Mouse (Mus musculus) neural tube, embryonic 13.5 days (tissue): ENCODE measurements around the gene Slc6a20a. TPM values are rescaled to one million over a fixed set of nuclear protein-coding genes. Genes with fewer than 3 reads are reported as not detected.
"Not testable (repeated sequence)": the region's sequence is repeated elsewhere in the genome, so short reads cannot be mapped to it uniquely, and the experiment has no call there.

Experiments used
- ATAC-seq: fragments of 200-750 bp; cut with Nextera tagmentation; 2 replicates; pipeline ENCODE4 v1.8.0; 2017; ENCODE audit warnings: low read depth, mild to moderate bottlenecking, moderate TSS enrichment, moderate library complexity
- H3K27ac ChIP-seq: fragments of 300-500 bp; sonication (generic); replicated peaks from 2 replicates; pipeline ENCODE4 v1.5.1; 2015; ENCODE audit warnings: moderate library complexity, mild to moderate bottlenecking, inconsistent platforms
- H3K27me3 ChIP-seq: fragments of 300-500 bp; sonication (generic); 2 replicates; pipeline ENCODE4 v1.6.1; 2015; ENCODE audit warnings: mild to moderate bottlenecking, inconsistent platforms
- H3K36me3 ChIP-seq: fragments of 300-500 bp; sonication (generic); 2 replicates; pipeline ENCODE4 v1.6.1; 2015; ENCODE audit warnings: mild to moderate bottlenecking, inconsistent platforms
- H3K4me1 ChIP-seq: fragments of 300-500 bp; sonication (generic); replicated peaks from 2 replicates; pipeline ENCODE4 v1.6.1; 2015; ENCODE audit warnings: inconsistent platforms
- H3K4me2 ChIP-seq: fragments of 300-500 bp; sonication (generic); 2 replicates; pipeline ENCODE4 v1.6.1; 2015; ENCODE audit warnings: inconsistent platforms, mild to moderate bottlenecking, moderate library complexity
- H3K4me3 ChIP-seq: fragments of 300-500 bp; sonication (generic); 2 replicates; pipeline ENCODE4 v1.5.1; 2015; ENCODE audit warnings: mild to moderate bottlenecking, inconsistent platforms
- H3K9ac ChIP-seq: fragments of 300-500 bp; sonication (generic); 2 replicates; pipeline ENCODE4 v1.6.1; 2015; ENCODE audit warnings: moderate library complexity, mild to moderate bottlenecking, inconsistent platforms
- H3K9me3 ChIP-seq: fragments of 300-500 bp; sonication (generic); 2 replicates; pipeline ENCODE4 v1.6.1; 2016; ENCODE audit warnings: inconsistent platforms
- WGBS: fragments of 180-500 bp; shearing (Covaris S2); methylation state at CpG from one replicate; pipeline ENCODE4 v1.1.7; 2015; 5-methylcytosine and 5-hydroxymethylcytosine counted together
- polyA plus RNA-seq: library from polyadenylated mRNA; unstranded; fragments of >200 nt; fragmentation: Nextera tagmentation; extraction: Ambion mirVana; gene quantifications from 2 replicates; pipeline ENCODE4 v1.2.1, GENCODE M21; 2015

The Slc6a20a gene
- polyA plus RNA-seq, 1 experiment from 2014 or later: 2.4 TPM

GRCm38 (mm10) chr9:123679198-123679597, 513 bp upstream of the Slc6a20a start:
- Histone ChIP-seq H3K27me3 (peaks cover 77% of the 10 kb centered on the region), H3K9ac (no peak overlapping the region), H3K9me3 (no peaks in the 10 kb centered on the region), H3K36me3 (no peaks in the 10 kb centered on the region), H3K4me1 (peaks cover 15% of the 10 kb centered on the region), H3K4me2 (peak overlapping the region; percentile 62), H3K27ac (no peak overlapping the region), H3K4me3 (peak overlapping the region; percentile 41; the same call in 1 of the 2 replicates)
- WGBS: 19% methylated on average over 2 of the region's 2 CpGs
- ATAC-seq: no peak

GRCm38 (mm10) chr9:123665645-123666044, 13.0 kb downstream of the Slc6a20a start:
- Histone ChIP-seq H3K27me3 (no peaks in the 10 kb centered on the region), H3K36me3 (no peaks in the 10 kb centered on the region), H3K4me2 (no peak overlapping the region), H3K27ac (no peak overlapping the region), H3K4me3 (no peak overlapping the region), H3K9ac (no peak overlapping the region), H3K9me3 (no peaks in the 10 kb centered on the region), H3K4me1 (no peaks in the 10 kb centered on the region)
- ATAC-seq: no peak
- 59% methylated on average over 5 of the region's 5 CpGs for WGBS

GRCm38 (mm10) chr9:123659986-123660676, 18.6 kb downstream of the Slc6a20a start:
- not testable (repeated sequence) for H3K9me3 ChIP-seq, H3K27me3 ChIP-seq, H3K4me1 ChIP-seq, H3K36me3 ChIP-seq, ATAC-seq, H3K4me2 ChIP-seq, H3K27ac ChIP-seq, H3K9ac ChIP-seq, H3K4me3 ChIP-seq
- WGBS: 88% methylated on average over 18 of the region's 18 CpGs

- Histone ChIP-seq H3K4me1 (no peaks in the 10 kb centered on the region), H3K4me3 (no peak overlapping the region), H3K4me2 (no peak overlapping the region), H3K27me3 (no peaks in the 10 kb centered on the region), H3K36me3 (no peaks in the 10 kb centered on the region), H3K27ac (no peak overlapping the region), H3K9me3 (no peaks in the 10 kb centered on the region), H3K9ac (no peak overlapping the region)
- no peak for ATAC-seq
Measured at GRCm38 (mm10) chr9:123658981-123659380, 19.7 kb downstream of the Slc6a20a start.

- no peak for ATAC-seq
- Histone ChIP-seq H3K36me3 (no peaks in the 10 kb centered on the region), H3K9ac (no peak overlapping the region), H3K4me2 (no peak overlapping the region), H3K4me1 (no peaks in the 10 kb centered on the region), H3K4me3 (no peak overlapping the region), H3K9me3 (no peaks in the 10 kb centered on the region), H3K27me3 (no peaks in the 10 kb centered on the region), H3K27ac (no peak overlapping the region)
- WGBS: 80% methylated on average over 3 of the region's 3 CpGs
Measured at GRCm38 (mm10) chr9:123657457-123657856, 21.2 kb downstream of the Slc6a20a start.

- Histone ChIP-seq H3K36me3 (no peaks in the 10 kb centered on the region), H3K9me3 (no peaks in the 10 kb centered on the region), H3K4me2 (no peak overlapping the region), H3K4me3 (no peak overlapping the region), H3K27ac (no peak overlapping the region), H3K27me3 (no peaks in the 10 kb centered on the region), H3K4me1 (no peaks in the 10 kb centered on the region), H3K9ac (no peak overlapping the region)
- 59% methylated on average over 4 of the region's 4 CpGs for WGBS
- ATAC-seq: no peak
Measured at GRCm38 (mm10) chr9:123651369-123651768, 27.3 kb downstream of the Slc6a20a start.

GRCm38 (mm10) chr9:123649785-123650511, 28.7 kb downstream of the Slc6a20a start:
- Histone ChIP-seq H3K27me3 (no peaks in the 10 kb centered on the region), H3K4me1 (no peaks in the 10 kb centered on the region), H3K4me2 (no peak overlapping the region), H3K36me3 (no peaks in the 10 kb centered on the region), H3K9ac (no peak overlapping the region), H3K9me3 (no peaks in the 10 kb centered on the region), H3K4me3 (no peak overlapping the region), H3K27ac (no peak overlapping the region)
- 95% methylated on average over 2 of the region's 2 CpGs for WGBS
- ATAC-seq: no peak

- no peaks in the 10 kb centered on the region for H3K9me3 ChIP-seq
- no peak overlapping the region for H3K9ac ChIP-seq
- 75% methylated on average over 1 of the region's 1 CpGs for WGBS
- no peak overlapping the region for H3K27ac ChIP-seq
- no peaks in the 10 kb centered on the region for H3K36me3 ChIP-seq
- H3K4me1 ChIP-seq: no peaks in the 10 kb centered on the region
- no peak overlapping the region for H3K4me2 ChIP-seq
- no peak overlapping the region for H3K4me3 ChIP-seq
- no peaks in the 10 kb centered on the region for H3K27me3 ChIP-seq
- ATAC-seq: no peak
Measured at GRCm38 (mm10) chr9:123640106-123640505, 38.6 kb downstream of the Slc6a20a start.

GRCm38 (mm10) chr9:123638668-123639089, 40.0 kb downstream of the Slc6a20a start:
- 0 out of 2 replicates have a peak, but pooled peaks have one; percentile 40 for ATAC-seq

GRCm38 (mm10) chr9:123638231-123638630, 40.5 kb downstream of the Slc6a20a start:
- no peak for ATAC-seq
- Histone ChIP-seq H3K9ac (no peak overlapping the region), H3K36me3 (no peaks in the 10 kb centered on the region), H3K4me1 (no peaks in the 10 kb centered on the region), H3K27me3 (no peaks in the 10 kb centered on the region), H3K27ac (no peak overlapping the region), H3K4me2 (no peak overlapping the region), H3K9me3 (no peaks in the 10 kb centered on the region), H3K4me3 (no peak overlapping the region)

More at GRCm38 (mm10) chr9:123638668-123639089, 40.0 kb downstream of the Slc6a20a start:
- H3K36me3 ChIP-seq: no peaks in the 10 kb centered on the region
- no peak overlapping the region for H3K4me2 ChIP-seq
- no peaks in the 10 kb centered on the region for H3K4me1 ChIP-seq
- H3K27ac ChIP-seq: no peak overlapping the region
- H3K27me3 ChIP-seq: no peaks in the 10 kb centered on the region
- H3K9me3 ChIP-seq: no peaks in the 10 kb centered on the region
- H3K4me3 ChIP-seq: no peak overlapping the region
- 74% methylated on average over 1 of the region's 1 CpGs for WGBS
- no peak overlapping the region for H3K9ac ChIP-seq

GRCm38 (mm10) chr9:123636771-123637170, 41.9 kb downstream of the Slc6a20a start:
- Histone ChIP-seq H3K36me3 (no peaks in the 10 kb centered on the region), H3K4me3 (no peak overlapping the region), H3K4me2 (no peak overlapping the region), H3K9ac (no peak overlapping the region), H3K27ac (no peak overlapping the region), H3K9me3 (no peaks in the 10 kb centered on the region), H3K27me3 (no peaks in the 10 kb centered on the region), H3K4me1 (no peaks in the 10 kb centered on the region)
- 72% methylated on average over 5 of the region's 5 CpGs for WGBS
- no peak for ATAC-seq

GRCm38 (mm10) chr9:123632993-123633392, 45.7 kb downstream of the Slc6a20a start:
- ATAC-seq: no peak
- Histone ChIP-seq H3K27ac (no peak overlapping the region), H3K9me3 (no peaks in the 10 kb centered on the region), H3K4me3 (no peak overlapping the region), H3K9ac (no peak overlapping the region), H3K4me2 (no peak overlapping the region), H3K27me3 (no peaks in the 10 kb centered on the region), H3K4me1 (no peaks in the 10 kb centered on the region), H3K36me3 (no peaks in the 10 kb centered on the region)
- 89% methylated on average over 3 of the region's 3 CpGs for WGBS
